Mouse (Mus musculus) intestine, embryonic 16.5 days (tissue): ENCODE data around the gene Arl5c. TPM values are rescaled to one million over a fixed set of nuclear protein-coding genes. Genes with fewer than 3 reads are reported as not detected.
A peak's percentile ranks its signal among the peaks of the same experiment; 100 is the strongest.

Experiments
- ATAC-seq: fragments of 200-750 bp; cut with Nextera tagmentation; 2 replicates; pipeline ENCODE4 v1.8.0; 2017; ENCODE audit warnings: moderate TSS enrichment, moderate library complexity
- H3K27ac ChIP-seq: fragments of 300-500 bp; sonication (generic); 2 replicates; pipeline ENCODE4 v1.5.1; 2014; ENCODE audit warnings: mild to moderate bottlenecking, low read length
- H3K27me3 ChIP-seq: fragments of 300-500 bp; sonication (generic); replicated peaks from 2 replicates; pipeline ENCODE4 v1.6.1; 2014; ENCODE audit warnings: low read length, control low read depth, mixed read lengths; ENCODE audit not compliant: control insufficient read depth, insufficient read depth
- H3K36me3 ChIP-seq: fragments of 300-500 bp; sonication (generic); 2 replicates; pipeline ENCODE4 v1.6.1; 2014; ENCODE audit warnings: low read length, control low read depth; ENCODE audit not compliant: control insufficient read depth, insufficient read depth
- H3K4me1 ChIP-seq: fragments of 300-500 bp; sonication (generic); 2 replicates; pipeline ENCODE4 v1.6.1; 2014; ENCODE audit warnings: low read length, control low read depth, mixed read lengths; ENCODE audit not compliant: control insufficient read depth, insufficient read depth
- H3K4me2 ChIP-seq: fragments of 300-500 bp; sonication (generic); 2 replicates; pipeline ENCODE4 v1.6.1; 2014; ENCODE audit warnings: low read depth, low read length, control low read depth
- H3K4me3 ChIP-seq: fragments of 300-500 bp; sonication (generic); 2 replicates; pipeline ENCODE4 v1.5.1; 2014; ENCODE audit warnings: mild to moderate bottlenecking, low read length
- H3K9ac ChIP-seq: fragments of 300-500 bp; sonication (generic); 2 replicates; pipeline ENCODE4 v1.6.1; 2014; ENCODE audit warnings: low read depth, low read length
- H3K9me3 ChIP-seq: fragments of 300-500 bp; sonication (generic); 2 replicates; pipeline ENCODE4 v1.6.1; 2016; ENCODE audit warnings: low read length, control low read depth; ENCODE audit not compliant: control insufficient read depth
- WGBS: fragments of 180-500 bp; shearing (Covaris S2); extraction: QIAGEN DNeasy Blood & Tissue Kit; methylation state at CpG from one replicate; pipeline ENCODE4 v1.1.7; 2014; 5-methylcytosine and 5-hydroxymethylcytosine counted together
- polyA plus RNA-seq: library from polyadenylated mRNA; unstranded; fragments of >200 nt; fragmentation: Nextera tagmentation; extraction: Ambion mirVana; gene quantifications from 2 replicates; pipeline ENCODE4 v1.2.1, GENCODE M21; 2015

Gene Arl5c
- polyA plus RNA-seq, 1 experiment from 2014 or later, result 9.9 TPM

DNA sequence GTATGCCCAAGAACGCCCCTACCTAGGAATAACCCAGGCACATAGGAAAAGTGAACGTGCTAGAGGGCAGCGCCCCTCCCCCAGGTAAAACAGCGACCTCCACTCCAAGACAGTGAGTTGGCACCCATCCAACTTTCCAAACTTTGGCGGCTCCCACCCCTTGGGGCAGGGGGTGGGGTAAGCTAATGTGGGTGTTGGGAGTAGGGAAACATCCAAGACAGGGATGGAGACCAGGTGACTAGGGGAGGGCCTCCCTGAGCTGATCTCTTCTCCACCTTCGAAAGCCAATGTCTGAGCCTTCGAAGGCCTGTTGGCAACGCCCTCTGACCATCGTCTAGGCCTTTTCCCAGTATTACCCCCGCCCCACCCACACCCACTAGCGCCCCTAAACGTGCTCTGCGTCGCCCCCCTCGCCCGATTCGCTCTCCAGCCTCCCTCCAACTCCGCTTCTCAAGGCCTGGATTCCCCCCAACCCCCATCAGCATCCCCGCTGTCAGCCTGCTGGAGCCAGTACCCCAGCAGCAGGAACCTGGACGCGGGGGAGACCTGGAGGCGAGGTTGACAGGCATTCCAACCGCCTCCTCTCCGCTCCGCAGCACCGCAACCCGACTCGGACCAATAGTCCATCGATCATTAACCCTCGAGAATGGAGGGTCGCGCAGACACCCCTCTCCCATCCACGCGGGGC is 25.7 kb upstream of the Arl5c start:
- H3K9ac ChIP-seq, result peak overlapping the region; percentile 83
- no peaks in the 10 kb centered on the region for H3K9me3 ChIP-seq
- H3K27me3 ChIP-seq, result no peaks in the 10 kb centered on the region
- peak; percentile 14; the same call in 1 of the 2 replicates for ATAC-seq
- WGBS, result 4% methylated on average over 31 of the region's 34 CpGs
- H3K36me3 ChIP-seq, result no peaks in the 10 kb centered on the region
- peak overlapping the region; percentile 94 for H3K4me2 ChIP-seq
- peak overlapping the region; percentile 78 for H3K4me3 ChIP-seq
- peaks cover 21% of the 10 kb centered on the region for H3K4me1 ChIP-seq
- H3K27ac ChIP-seq, result peak overlapping the region; percentile 75; the same call in 1 of the 2 replicates

DNA sequence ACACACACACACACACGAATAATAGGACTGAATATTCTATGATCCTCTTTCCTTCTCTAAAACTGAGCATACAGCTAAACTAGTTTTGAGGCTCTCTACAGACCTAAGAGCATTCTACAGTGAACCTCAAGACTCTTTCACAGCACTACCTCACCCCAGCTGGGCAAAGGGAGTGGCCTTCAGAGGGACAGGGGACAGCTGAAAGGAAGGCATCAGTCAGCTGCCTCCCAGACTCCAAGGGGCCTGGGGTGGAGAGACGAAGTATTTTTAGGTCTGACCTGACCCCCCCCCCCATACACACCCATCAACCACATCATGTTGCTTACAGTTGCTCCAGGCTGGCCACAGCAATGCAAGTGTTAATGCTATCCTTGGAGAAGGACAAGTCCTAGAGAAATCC is 25.1 kb upstream of the Arl5c start:
- ATAC-seq, result no peak
- no peaks in the 10 kb centered on the region for H3K9me3 ChIP-seq
- H3K27ac ChIP-seq, result no peak overlapping the region
- H3K4me2 ChIP-seq, result peak overlapping the region; percentile 94
- WGBS, result 50% methylated on average over 2 of the region's 2 CpGs
- H3K4me1 ChIP-seq, result peaks cover 20% of the 10 kb centered on the region
- H3K27me3 ChIP-seq, result no peaks in the 10 kb centered on the region
- peak overlapping the region; percentile 83; the same call in 1 of the 2 replicates for H3K9ac ChIP-seq
- peak overlapping the region; percentile 78 for H3K4me3 ChIP-seq
- H3K36me3 ChIP-seq, result no peaks in the 10 kb centered on the region

DNA sequence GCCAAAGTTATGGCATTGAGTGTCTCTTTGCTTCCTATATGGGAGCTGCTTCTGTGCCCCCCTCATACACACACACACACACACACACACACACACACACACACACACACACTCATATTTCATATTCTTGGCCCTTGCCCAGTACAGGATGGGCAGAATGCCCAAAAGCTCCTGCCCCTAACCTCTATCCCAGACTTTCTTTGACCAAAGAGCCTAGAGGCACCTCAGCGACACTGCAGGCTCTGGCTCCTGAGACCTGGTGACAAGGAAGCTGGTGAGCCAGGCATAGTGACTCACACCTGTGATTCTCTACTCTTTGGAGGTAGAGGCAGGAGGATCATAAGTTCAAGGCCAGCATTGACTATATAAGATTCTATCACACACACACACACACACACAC is 24.7 kb upstream of the Arl5c start:
- no peak overlapping the region for H3K9ac ChIP-seq
- no peak overlapping the region for H3K4me2 ChIP-seq
- H3K9me3 ChIP-seq, result no peaks in the 10 kb centered on the region
- no peaks in the 10 kb centered on the region for H3K36me3 ChIP-seq
- H3K4me3 ChIP-seq, result no peak overlapping the region
- no peak for ATAC-seq
- H3K4me1 ChIP-seq, result peaks cover 16% of the 10 kb centered on the region
- no peak overlapping the region for H3K27ac ChIP-seq
- WGBS, result 86% methylated on average over 1 of the region's 1 CpGs
- no peaks in the 10 kb centered on the region for H3K27me3 ChIP-seq

GRCm38 (mm10) chr11:98019883-98020610 is 24.1 kb upstream of the Arl5c start:
- Histone ChIP-seq H3K4me3 (no peak overlapping the region), H3K36me3 (no peaks in the 10 kb centered on the region), H3K4me2 (0 out of 2 replicates have a peak overlapping the region, but pooled peaks have one; percentile 19), H3K27me3 (no peaks in the 10 kb centered on the region), H3K27ac (no peak overlapping the region), H3K9me3 (no peaks in the 10 kb centered on the region), H3K9ac (peak overlapping the region; percentile 19; the same call in 1 of the 2 replicates), H3K4me1 (peaks cover 16% of the 10 kb centered on the region)
- WGBS, result 36% methylated on average over 8 of the region's 8 CpGs
- ATAC-seq, result no peak

DNA sequence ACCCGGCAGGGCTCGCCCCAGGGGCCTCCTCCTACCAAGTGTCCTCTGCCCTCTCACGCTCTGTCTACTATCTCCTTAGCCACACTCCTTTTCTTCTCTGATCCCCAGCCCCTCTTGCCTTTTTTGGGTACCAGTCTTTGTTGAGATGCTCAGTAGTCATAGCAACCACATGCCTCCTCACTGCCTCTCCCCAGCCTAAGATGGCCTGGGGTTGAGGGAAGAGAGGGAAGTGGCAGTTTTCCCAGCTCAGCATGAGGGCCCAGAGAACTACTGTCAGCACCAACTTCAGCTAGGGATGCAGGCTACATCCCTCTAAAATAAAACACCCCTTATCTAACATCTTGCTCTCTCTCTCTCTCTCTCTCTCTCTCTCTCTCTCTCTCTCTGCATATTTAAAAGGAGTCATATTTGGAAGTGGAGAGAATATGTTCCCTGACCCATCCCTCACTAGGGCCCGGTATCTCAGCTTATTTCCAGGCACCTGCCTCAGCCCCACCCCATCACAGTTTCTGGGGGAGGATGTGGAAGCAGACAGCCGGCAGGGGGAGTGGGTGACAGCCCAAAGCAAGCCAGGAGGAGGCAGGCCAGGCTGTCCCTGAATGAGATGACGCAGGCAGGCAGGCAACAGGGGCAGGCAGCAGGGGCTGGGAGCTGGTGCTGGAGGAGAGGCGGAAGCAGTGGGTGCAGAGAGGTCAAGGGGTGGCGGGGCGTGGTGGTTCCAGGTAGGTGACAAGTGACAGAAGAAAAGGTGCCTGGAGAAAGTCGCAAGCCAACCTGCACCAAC is 23.1 kb upstream of the Arl5c start:
- Histone ChIP-seq H3K27ac (no peak overlapping the region), H3K4me1 (peaks cover 16% of the 10 kb centered on the region)

GRCm38 (mm10) chr11:98018222-98018621 is 22.2 kb upstream of the Arl5c start:
- WGBS, result 78% methylated on average over 6 of the region's 6 CpGs
- H3K9me3 ChIP-seq, result no peaks in the 10 kb centered on the region
- H3K4me1 ChIP-seq, result peaks cover 14% of the 10 kb centered on the region
- H3K4me3 ChIP-seq, result no peak overlapping the region
- no peaks in the 10 kb centered on the region for H3K27me3 ChIP-seq
- H3K4me2 ChIP-seq, result no peak overlapping the region
- no peak for ATAC-seq
- H3K27ac ChIP-seq, result no peak overlapping the region
- no peak overlapping the region for H3K9ac ChIP-seq
- H3K36me3 ChIP-seq, result no peaks in the 10 kb centered on the region

More for the DNA sequence above, 23.1 kb upstream of the Arl5c start:
- Histone ChIP-seq H3K4me2 (peak overlapping the region; percentile 19; the same call in 1 of the 2 replicates), H3K9me3 (no peaks in the 10 kb centered on the region), H3K36me3 (no peaks in the 10 kb centered on the region), H3K9ac (no peak overlapping the region), H3K4me3 (no peak overlapping the region), H3K27me3 (no peaks in the 10 kb centered on the region)
- peak; percentile 19; the same call in 1 of the 2 replicates for ATAC-seq
- 44% methylated on average over 10 of the region's 10 CpGs for WGBS

DNA sequence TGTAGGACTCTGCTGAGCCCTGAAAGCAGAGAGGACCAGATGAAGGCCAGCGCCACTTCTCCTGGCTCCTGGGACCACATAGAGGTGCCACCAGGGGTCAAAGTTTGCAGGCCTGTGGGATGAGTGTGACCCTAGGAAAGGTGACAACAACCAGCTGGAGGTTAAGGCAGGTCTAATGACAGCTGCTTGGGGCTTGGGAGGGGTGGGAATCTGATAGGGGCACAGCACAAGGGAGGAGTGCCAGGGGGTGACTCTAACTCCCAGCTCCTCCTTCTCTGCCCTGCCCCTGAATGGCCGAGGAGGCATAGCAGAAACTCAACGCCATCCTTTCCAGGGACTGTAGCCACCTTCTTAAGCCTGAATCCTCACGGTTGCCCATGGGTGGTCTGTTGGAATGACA is 20.8 kb upstream of the Arl5c start:
- Histone ChIP-seq H3K9me3 (no peaks in the 10 kb centered on the region), H3K4me3 (no peak overlapping the region), H3K27me3 (no peaks in the 10 kb centered on the region), H3K9ac (no peak overlapping the region), H3K27ac (no peak overlapping the region), H3K4me2 (no peak overlapping the region), H3K4me1 (peaks cover 15% of the 10 kb centered on the region), H3K36me3 (no peaks in the 10 kb centered on the region)
- ATAC-seq, result no peak
- WGBS, result 79% methylated on average over 4 of the region's 4 CpGs

GRCm38 (mm10) chr11:98016177-98016576 is 20.2 kb upstream of the Arl5c start:
- Histone ChIP-seq H3K4me2 (no peak overlapping the region), H3K27ac (no peak overlapping the region), H3K27me3 (no peaks in the 10 kb centered on the region), H3K4me1 (peaks cover 9% of the 10 kb centered on the region; the same call in 1 of the 2 replicates), H3K9me3 (no peaks in the 10 kb centered on the region), H3K4me3 (no peak overlapping the region), H3K9ac (no peak overlapping the region), H3K36me3 (no peaks in the 10 kb centered on the region)
- 88% methylated on average over 5 of the region's 5 CpGs for WGBS
- ATAC-seq, result no peak

DNA sequence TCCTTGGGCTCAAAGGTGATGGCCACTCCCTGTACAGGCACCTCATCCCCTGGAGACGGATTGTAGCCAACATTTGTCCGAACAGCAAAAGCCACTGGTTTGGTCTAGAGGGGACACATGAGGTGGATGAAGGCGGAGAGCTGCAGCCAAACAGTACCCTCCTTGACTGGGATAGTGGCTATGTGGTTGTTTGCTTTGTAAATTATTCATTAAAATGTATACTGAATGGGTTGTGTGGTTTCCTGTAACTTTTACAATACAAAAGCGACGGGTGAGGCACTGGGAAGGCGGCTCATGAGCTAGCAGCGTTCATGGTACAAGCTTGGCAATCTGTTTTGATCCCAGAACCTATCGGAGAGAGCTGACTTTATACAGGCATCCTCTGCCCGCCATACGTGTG is 16.9 kb upstream of the Arl5c start:
- no peak for ATAC-seq

More for the DNA sequence above, 16.9 kb upstream of the Arl5c start:
- Histone ChIP-seq H3K9ac (no peak overlapping the region), H3K4me3 (no peak overlapping the region), H3K36me3 (no peaks in the 10 kb centered on the region), H3K9me3 (no peaks in the 10 kb centered on the region), H3K27me3 (no peaks in the 10 kb centered on the region), H3K4me2 (no peak overlapping the region), H3K27ac (no peak overlapping the region), H3K4me1 (0 out of 2 replicates have a peak, but pooled peaks cover 3% of the 10 kb centered on the region)
- WGBS, result 81% methylated on average over 10 of the region's 10 CpGs
